Mouse (Mus musculus) liver (tissue): Measurements from ENCODE around the gene Scyl1.

Source experiments
- DNase-seq: peaks from one replicate; pipeline ENCODE4 v3.0.0-alpha.2; 2020; ENCODE audit warnings: mixed read lengths

The Scyl1 gene

GRCm38 (mm10) chr19:5713255-5713654 is 58.0 kb downstream of the Scyl1 start:
- no peak for DNase-seq

GRCm38 (mm10) chr19:5711907-5712460 is 59.2 kb downstream of the Scyl1 start:
- no peak for DNase-seq

- DNase-seq = peak; percentile 76
Measured at GRCm38 (mm10) chr19:5711218-5711617, 60.0 kb downstream of the Scyl1 start.

GRCm38 (mm10) chr19:5710581-5710980 is 60.6 kb downstream of the Scyl1 start:
- no peak for DNase-seq

- DNase-seq = no peak
Measured at GRCm38 (mm10) chr19:5710068-5710467, 61.2 kb downstream of the Scyl1 start.
